Mouse (Mus musculus) stomach, embryonic 14.5 days (tissue): ENCODE measurements around the gene Nup88. TPM values are rescaled to one million over a fixed set of nuclear protein-coding genes. Genes with fewer than 3 reads are reported as not detected.
"Not testable (repeated sequence)": the region's sequence is repeated elsewhere in the genome, so short reads cannot be mapped to it uniquely, and the experiment has no call there.

ENCODE experiments used
- ATAC-seq: fragments of 200-750 bp; cut with Nextera tagmentation; 2 replicates; pipeline ENCODE4 v1.8.0; 2017; ENCODE audit warnings: low read depth, moderate TSS enrichment; ENCODE audit not compliant: insufficient number of reproducible peaks, insufficient read depth, low FRiP score
- H3K27ac ChIP-seq: fragments of 300-500 bp; sonication (generic); 2 replicates; pipeline ENCODE4 v1.5.1; 2014; ENCODE audit warnings: mild to moderate bottlenecking, low read length, moderate library complexity, mixed read lengths
- H3K27me3 ChIP-seq: fragments of 300-500 bp; sonication (generic); 2 replicates; pipeline ENCODE4 v1.6.1; 2014; ENCODE audit warnings: low read length, control low read depth, mixed read lengths; ENCODE audit not compliant: control insufficient read depth, insufficient read depth
- H3K36me3 ChIP-seq: fragments of 300-500 bp; sonication (generic); 2 replicates; pipeline ENCODE4 v1.6.1; 2014; ENCODE audit warnings: mild to moderate bottlenecking, control low read depth, low read length, moderate library complexity, mixed read lengths; ENCODE audit not compliant: control insufficient read depth, insufficient read depth
- H3K4me1 ChIP-seq: fragments of 300-500 bp; sonication (generic); 2 replicates; pipeline ENCODE4 v1.6.1; 2014; ENCODE audit warnings: low read length, control low read depth, mixed read lengths; ENCODE audit not compliant: control insufficient read depth, insufficient read depth
- H3K4me2 ChIP-seq: fragments of 300-500 bp; sonication (generic); replicated peaks from 2 replicates; pipeline ENCODE4 v1.6.1; 2014; ENCODE audit warnings: low read depth, low read length, control low read depth
- H3K4me3 ChIP-seq: fragments of 300-500 bp; sonication (generic); 2 replicates; pipeline ENCODE4 v1.5.1; 2014; ENCODE audit warnings: low read depth, low read length, control low read depth
- H3K9ac ChIP-seq: fragments of 300-500 bp; sonication (generic); replicated peaks from 2 replicates; pipeline ENCODE4 v1.6.1; 2014; ENCODE audit warnings: low read depth, mild to moderate bottlenecking, control low read depth, low read length, moderate library complexity, mixed read lengths
- H3K9me3 ChIP-seq: fragments of 300-500 bp; sonication (generic); 2 replicates; pipeline ENCODE4 v1.6.1; 2016; ENCODE audit warnings: low read depth, low read length, control low read depth; ENCODE audit not compliant: control insufficient read depth
- WGBS: fragments of 180-500 bp; shearing (Covaris S2); extraction: QIAGEN DNeasy Blood & Tissue Kit; methylation state at CpG from one replicate; pipeline ENCODE4 v1.1.7; 2014; 5-methylcytosine and 5-hydroxymethylcytosine counted together
- polyA plus RNA-seq: library from polyadenylated mRNA; unstranded; fragments of >200 nt; fragmentation: Nextera tagmentation; extraction: Ambion mirVana; gene quantifications from 2 replicates; pipeline ENCODE4 v1.2.1, GENCODE M21; 2014

Gene Nup88
- polyA plus RNA-seq, 1 experiment from 2014 or later, result 123 TPM

- H3K4me1 ChIP-seq, result no peaks in the 10 kb centered on the region
- whole genome bisulfite sequencing, result 94% methylated on average over 3 of the region's 3 CpGs
These were observed 58.5 kb downstream of the Nup88 start for GRCm38 (mm10) chr11:70911323-70911722.

GRCm38 (mm10) chr11:70906681-70907080, 63.1 kb downstream of the Nup88 start:
- ATAC-seq, result no peak
- WGBS, result 89% methylated on average over 3 of the region's 3 CpGs
- Histone ChIP-seq H3K27me3 (no peaks in the 10 kb centered on the region), H3K4me1 (no peaks in the 10 kb centered on the region), H3K4me2 (no peak overlapping the region), H3K36me3 (peaks cover 18% of the 10 kb centered on the region), H3K9ac (no peak overlapping the region), H3K9me3 (no peaks in the 10 kb centered on the region), H3K4me3 (no peak overlapping the region), H3K27ac (no peak overlapping the region)

More at GRCm38 (mm10) chr11:70911323-70911722, 58.5 kb downstream of the Nup88 start:
- no peaks in the 10 kb centered on the region for H3K9me3 ChIP-seq
- no peak overlapping the region for H3K27ac ChIP-seq
- H3K27me3 ChIP-seq, result no peaks in the 10 kb centered on the region
- no peak overlapping the region for H3K4me2 ChIP-seq
- no peak overlapping the region for H3K4me3 ChIP-seq
- H3K36me3 ChIP-seq, result peaks cover 15% of the 10 kb centered on the region
- no peak overlapping the region for H3K9ac ChIP-seq
- no peak for ATAC-seq

DNA sequence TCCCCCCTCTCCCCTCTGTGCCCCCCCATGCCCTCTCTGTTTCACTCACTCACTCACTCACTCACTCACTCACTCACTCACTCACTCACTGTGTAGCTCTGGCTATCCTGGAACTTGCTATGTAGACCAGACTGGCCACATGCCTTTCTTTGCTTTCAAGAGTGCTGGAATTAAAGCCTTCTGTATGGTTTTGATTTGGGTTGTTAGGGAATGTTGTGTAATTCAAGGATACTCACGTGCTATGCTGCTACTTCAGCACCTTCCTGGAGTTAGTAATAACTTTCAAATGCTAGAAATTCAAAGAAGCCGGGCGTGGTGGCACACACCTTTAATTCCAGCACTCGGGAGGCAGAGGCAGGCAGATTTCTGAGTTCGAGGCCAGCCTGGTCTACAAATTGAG, 71.6 kb downstream of the Nup88 start:
- not testable (repeated sequence) for H3K4me3 ChIP-seq, H3K27ac ChIP-seq, H3K4me2 ChIP-seq, H3K9ac ChIP-seq, H3K9me3 ChIP-seq, H3K27me3 ChIP-seq, H3K4me1 ChIP-seq, ATAC-seq
- 94% methylated on average over 5 of the region's 5 CpGs for WGBS
- peaks cover 15% of the 10 kb centered on the region; the same call in 1 of the 2 replicates for H3K36me3 ChIP-seq

DNA sequence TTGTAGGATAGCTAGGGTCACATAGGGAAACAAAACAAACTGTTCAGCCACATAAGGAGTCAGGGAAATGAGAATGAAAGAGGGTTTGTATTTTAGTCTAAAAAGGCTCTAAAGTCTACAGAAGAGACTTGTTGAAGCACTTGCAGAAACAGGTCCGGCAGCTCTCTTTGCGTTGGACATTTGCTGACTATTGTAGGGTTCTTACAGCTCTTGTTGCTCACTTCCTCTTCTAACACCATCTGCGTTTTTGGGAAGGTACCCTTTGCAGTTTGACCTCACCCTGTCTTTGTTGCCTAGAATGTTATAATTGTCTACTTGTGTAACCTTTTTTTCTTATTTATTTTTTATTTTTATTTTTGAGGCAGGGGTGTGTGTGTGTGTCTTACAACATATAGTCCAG, 72.1 kb downstream of the Nup88 start:
- 85% methylated on average over 3 of the region's 3 CpGs for whole genome bisulfite sequencing
- H3K4me1 ChIP-seq, result no peaks in the 10 kb centered on the region
- H3K4me3 ChIP-seq, result no peak overlapping the region
- no peaks in the 10 kb centered on the region for H3K9me3 ChIP-seq
- peaks cover 15% of the 10 kb centered on the region; the same call in 1 of the 2 replicates for H3K36me3 ChIP-seq
- H3K4me2 ChIP-seq, result no peak overlapping the region
- H3K27me3 ChIP-seq, result no peaks in the 10 kb centered on the region
- H3K27ac ChIP-seq, result no peak overlapping the region
- no peak overlapping the region for H3K9ac ChIP-seq
- no peak for ATAC-seq

Other genes with a start within 250 kb of the Nup88 start
- 4.5 and 7.0 TPM in 2 replicates for gene Zfp3, start 205.8 kb downstream of the Nup88 start, polyA plus RNA-seq
- gene Scimp, start 157.4 kb downstream of the Nup88 start, polyA plus RNA-seq, result 0.59 and 0.87 TPM in 2 replicates
- 32.5 and 33.1 TPM in 2 replicates for gene Rabep1, start 125.2 kb downstream of the Nup88 start, polyA plus RNA-seq
- 86.0 and 88.2 TPM in 2 replicates for gene Rpain, start 240 bp upstream of the Nup88 start, polyA plus RNA-seq
- 210 and 227 TPM in 2 replicates for gene C1qbp, start 13.1 kb upstream of the Nup88 start, polyA plus RNA-seq
- 20.8 and 22.7 TPM in 2 replicates for gene Dhx33, start 34.5 kb upstream of the Nup88 start, polyA plus RNA-seq
- 29.9 and 34.0 TPM in 2 replicates for gene Mis12, start 49.6 kb upstream of the Nup88 start, polyA plus RNA-seq
- 42.6 and 43.3 TPM in 2 replicates for gene Derl2, start 49.9 kb upstream of the Nup88 start, polyA plus RNA-seq
- gene 6330403K07Rik, start 63.5 kb upstream of the Nup88 start, polyA plus RNA-seq, result 58.5 and 58.8 TPM in 2 replicates
- gene Nlrp1a, start 174.7 kb upstream of the Nup88 start, polyA plus RNA-seq, result 0.20 TPM in 1 of 2 replicates, not detected in the other